Mouse (Mus musculus): ENCODE measurements around the gene C5ar1. TPM values are rescaled to one million over a fixed set of nuclear protein-coding genes. Genes with fewer than 3 reads are reported as not detected.

Gene C5ar1
- total RNA-seq, 2 experiments from 2014 or later: 1.3 to 1.7 TPM

DNA sequence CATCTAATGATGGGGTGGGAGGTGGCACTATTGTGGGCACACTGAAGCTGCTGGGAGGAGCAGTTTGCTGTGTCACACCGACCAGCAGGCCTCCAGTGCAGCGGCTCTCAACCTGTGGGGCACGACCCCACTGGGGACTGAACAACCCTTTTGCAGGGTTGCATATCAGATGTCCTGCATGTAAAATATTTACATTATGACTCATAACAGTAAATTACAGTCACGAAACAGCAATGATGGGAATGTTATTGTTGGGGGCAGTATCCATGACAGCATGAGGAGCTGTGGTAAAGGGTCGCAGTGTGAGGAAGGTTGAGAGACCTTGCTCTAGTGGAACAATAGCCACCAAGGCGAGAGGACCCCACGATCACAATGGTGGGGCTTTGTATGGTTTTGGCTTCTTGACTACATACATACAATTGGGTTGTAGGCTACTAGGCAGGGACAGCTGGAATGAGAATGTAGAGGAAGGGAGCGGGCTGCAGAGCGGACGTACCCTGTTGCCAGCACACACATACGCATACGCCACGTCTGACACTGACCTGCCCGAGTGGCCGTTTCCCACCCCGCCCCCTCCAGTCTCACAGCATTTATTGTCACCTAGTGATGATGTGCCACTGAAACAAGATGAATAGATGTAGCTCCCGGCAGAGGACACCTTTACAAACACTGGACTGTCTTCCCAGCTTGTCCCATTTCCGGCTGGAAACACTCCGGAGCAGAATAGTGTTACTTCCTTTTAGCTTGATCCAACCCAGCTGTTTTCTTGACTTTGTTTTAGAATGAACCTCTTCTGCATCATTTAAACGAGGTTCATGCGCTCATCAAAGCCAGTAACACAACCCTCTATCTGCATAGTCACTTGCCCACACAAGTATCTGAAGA is 50.3 kb downstream of the C5ar1 start:
- no peak for TF ChIP-seq CTCF (IDR thresholded peaks at IDR 0.05)
- intact Hi-C loops (cut with DNase I): no loop called here
- Histone ChIP-seq H3K27ac (no peak overlapping the region), H3K4me3 (no peak overlapping the region)
- DNase-seq (ENCODE audit: extremely low spot score in 1 of 2, low spot score in 2 of 2): no peak

- DNase-seq (ENCODE audit: extremely low spot score in 1 of 2, low spot score in 2 of 2): peak; percentile 45 to 67
- peak overlapping the region; percentile 38 for H3K27ac ChIP-seq
- intact Hi-C loops (cut with DNase I): no loop called here
- TF ChIP-seq CTCF (IDR thresholded peaks at IDR 0.05): no peak
- H3K4me3 ChIP-seq: no peak overlapping the region
Observed at GRCm38 (mm10) chr7:16207496-16207895, 51.8 kb downstream of the C5ar1 start.

DNA sequence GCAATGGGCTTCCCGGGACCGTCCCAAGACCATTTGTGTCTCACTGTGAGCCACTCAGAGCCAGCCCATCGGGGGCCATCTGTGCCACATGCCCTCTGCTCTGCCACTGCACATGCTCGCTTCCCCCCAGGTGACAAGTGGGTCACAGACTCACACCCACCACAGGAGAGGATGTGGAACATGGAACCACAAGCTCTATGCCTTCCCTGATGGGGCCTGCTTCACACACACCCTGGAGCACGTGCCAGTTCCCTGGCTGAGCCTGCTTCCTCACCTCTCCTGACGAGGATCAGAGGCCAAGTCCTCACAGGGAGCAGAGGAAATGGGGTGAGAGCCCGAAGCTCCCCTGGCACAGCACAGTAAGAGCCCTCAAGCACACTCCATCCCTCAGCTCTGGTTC is 52.3 kb downstream of the C5ar1 start:
- peak overlapping the region; percentile 38 for H3K27ac ChIP-seq
- no peak for DNase-seq (ENCODE audit: extremely low spot score in 1 of 2, low spot score in 2 of 2)
- intact Hi-C loops (cut with DNase I): no loop called here
- no peak overlapping the region for H3K4me3 ChIP-seq
- TF ChIP-seq CTCF (IDR thresholded peaks at IDR 0.05): no peak

DNA sequence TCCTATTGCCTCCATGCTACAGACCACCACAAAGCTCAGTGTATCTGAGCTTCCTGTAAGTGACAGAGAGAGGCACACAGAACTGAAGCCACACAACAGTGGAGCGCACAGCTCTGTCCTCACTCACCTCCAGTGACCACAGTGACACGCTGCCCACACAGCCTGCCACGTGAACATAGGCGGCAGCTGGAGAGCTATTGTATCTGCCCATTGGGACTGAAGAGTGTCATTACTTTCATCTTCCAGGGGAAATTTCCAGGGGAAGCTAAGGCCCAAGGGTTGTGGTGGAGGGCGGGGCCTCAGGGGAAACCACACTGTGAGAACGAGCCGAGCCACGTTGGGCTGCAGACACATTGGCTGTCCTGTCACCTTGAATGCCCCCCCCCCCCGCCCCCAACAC is 54.5 kb downstream of the C5ar1 start:
- intact Hi-C loops (cut with DNase I): no loop called here
- DNase-seq (ENCODE audit: extremely low spot score in 1 of 2, low spot score in 2 of 2): no peak
- no peak overlapping the region for H3K27ac ChIP-seq
- H3K4me3 ChIP-seq: no peak overlapping the region
- no peak for TF ChIP-seq CTCF (IDR thresholded peaks at IDR 0.05)

DNA sequence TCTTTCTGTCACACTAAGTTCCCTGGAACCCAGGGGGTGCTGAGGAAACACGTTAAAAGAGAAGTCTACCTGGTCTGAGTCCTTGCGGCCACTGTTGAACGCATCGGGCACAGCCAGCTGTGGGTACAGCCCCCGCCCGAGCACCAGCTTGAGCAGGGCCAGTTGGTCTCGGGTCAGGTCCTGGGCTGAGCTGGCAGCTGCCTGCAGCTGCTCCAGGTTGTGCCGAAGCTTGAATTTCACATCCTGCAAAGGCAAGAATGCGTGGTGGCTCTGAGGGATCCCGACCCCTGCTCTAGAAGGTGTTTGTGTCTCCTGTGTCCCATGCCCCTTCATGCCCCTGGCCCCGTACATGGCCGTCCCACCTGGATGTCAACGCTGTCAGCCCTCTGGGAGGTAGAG is 55.8 kb downstream of the C5ar1 start:
- Histone ChIP-seq H3K27ac (no peak overlapping the region), H3K4me3 (no peak overlapping the region)
- intact Hi-C loops (cut with DNase I): no loop called here
- no peak for TF ChIP-seq CTCF (IDR thresholded peaks at IDR 0.05)
- DNase-seq (ENCODE audit: extremely low spot score in 1 of 2, low spot score in 2 of 2): no peak

DNA sequence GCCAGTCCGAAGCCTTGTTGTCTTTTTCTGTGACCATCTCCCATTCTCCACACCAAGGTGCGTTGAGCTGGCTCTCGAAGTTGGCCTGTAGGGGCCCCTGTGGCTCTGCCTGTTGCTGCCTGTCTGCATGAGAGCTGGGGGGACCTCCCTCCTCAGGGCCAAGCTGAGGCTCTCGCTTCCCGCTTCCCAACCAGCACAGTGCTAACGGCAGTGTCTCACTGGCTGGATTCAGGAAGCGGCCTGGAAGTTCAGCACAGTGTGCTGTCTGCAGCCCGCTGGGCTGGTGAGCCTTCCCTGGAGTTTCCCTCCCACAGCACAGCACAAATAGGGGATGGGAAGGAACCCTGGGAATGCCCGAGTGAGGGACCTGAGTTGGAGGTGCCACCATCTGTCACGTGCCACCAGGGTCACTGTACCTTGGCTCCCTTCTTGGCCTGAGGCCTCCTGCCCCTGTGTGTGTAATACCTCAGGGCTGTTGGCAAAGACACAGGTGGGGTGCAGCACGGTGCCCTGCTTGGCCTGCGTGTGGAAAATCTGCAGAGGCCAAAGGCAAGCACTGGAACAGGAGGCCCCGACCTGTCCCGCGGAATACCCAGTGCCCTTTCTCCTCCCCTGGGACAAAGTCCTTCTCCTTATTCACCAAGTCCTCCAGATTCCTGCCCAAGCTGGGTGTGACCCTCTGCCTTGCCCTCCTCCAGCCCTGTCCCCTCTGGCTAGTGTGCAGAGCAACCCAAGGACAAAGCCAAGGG is 56.4 kb downstream of the C5ar1 start:
- no peak for DNase-seq (ENCODE audit: extremely low spot score in 1 of 2, low spot score in 2 of 2)
- Histone ChIP-seq H3K4me3 (no peak overlapping the region), H3K27ac (no peak overlapping the region)
- intact Hi-C loops (cut with DNase I): no loop called here
- no peak for TF ChIP-seq CTCF (IDR thresholded peaks at IDR 0.05)

DNA sequence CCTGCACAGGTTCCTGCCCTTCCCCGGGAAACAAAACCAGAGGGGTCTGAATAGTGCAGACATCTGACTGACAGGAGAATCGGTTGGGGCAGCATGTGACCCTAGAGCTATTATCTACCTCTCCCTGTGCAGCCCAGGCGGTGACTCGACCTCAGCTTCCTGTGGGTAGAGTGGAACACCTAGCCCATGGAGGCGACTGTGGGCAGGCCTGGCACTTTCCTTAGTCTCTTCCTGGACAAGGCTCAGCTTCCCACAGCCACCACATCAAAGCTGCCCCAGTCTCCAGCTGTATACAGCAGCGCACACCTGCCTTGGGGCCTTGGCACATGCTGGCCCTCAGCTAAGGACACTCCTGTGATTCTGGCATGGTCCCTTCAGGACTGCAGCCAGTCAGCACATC is 58.2 kb downstream of the C5ar1 start:
- Histone ChIP-seq H3K27ac (no peak overlapping the region), H3K4me3 (no peak overlapping the region)
- TF ChIP-seq CTCF (IDR thresholded peaks at IDR 0.05): no peak
- DNase-seq (ENCODE audit: extremely low spot score in 1 of 2, low spot score in 2 of 2): no peak
- intact Hi-C loops (cut with DNase I): no loop called here

DNA sequence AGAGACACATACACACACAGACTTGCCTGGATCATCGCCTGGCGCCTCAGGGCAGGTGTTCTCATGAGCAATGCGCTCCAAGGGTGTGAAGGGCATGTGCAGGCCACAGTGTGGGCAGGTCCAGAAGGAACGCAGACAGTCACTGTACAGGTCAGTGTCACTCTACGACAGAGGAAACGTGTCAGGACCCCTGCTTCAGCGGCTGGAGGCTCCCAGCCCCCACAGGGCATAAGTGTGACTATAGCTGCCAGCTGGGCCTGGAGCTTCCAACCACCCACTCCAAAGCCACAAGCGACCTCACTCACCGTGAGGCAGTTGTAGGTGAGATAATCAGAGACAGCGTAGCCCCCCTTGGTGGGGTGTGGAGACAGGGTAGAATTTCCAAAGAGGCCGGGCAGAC is 60.8 kb downstream of the C5ar1 start:
- intact Hi-C loops (cut with DNase I): loop anchor here (10.0 kb wide), 1 partner anchor 176 kb away; no protein-coding TSS in a partner anchor
- DNase-seq (ENCODE audit: extremely low spot score in 1 of 2, low spot score in 2 of 2): no peak
- H3K27ac ChIP-seq: no peak overlapping the region
- no peak for TF ChIP-seq CTCF (IDR thresholded peaks at IDR 0.05)
- H3K4me3 ChIP-seq: no peak overlapping the region

DNA sequence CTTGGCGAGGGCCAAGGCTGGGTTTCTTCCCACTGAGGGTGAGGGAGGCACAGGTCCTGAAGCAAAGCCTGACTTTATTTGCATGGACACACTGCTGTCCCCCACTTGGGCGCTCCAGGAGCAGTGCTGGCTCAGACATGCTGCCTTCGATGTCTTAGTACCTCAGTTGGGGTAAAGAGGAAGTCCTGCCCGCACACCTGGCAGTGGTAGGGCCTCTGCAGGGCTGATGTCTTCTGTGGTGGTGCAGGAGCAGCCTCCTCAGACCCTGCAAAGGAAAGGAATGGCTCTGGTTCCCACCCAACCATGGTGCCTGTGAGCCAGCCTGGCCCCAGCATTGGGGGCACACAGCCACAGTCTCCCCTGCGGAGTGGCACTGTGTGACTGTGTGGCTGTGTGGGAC is 62.2 kb downstream of the C5ar1 start:
- TF ChIP-seq CTCF (IDR thresholded peaks at IDR 0.05): no peak
- intact Hi-C loops (cut with DNase I): loop anchor here (10.0 kb wide), 1 partner anchor 178 kb away; no protein-coding TSS in a partner anchor
- DNase-seq (ENCODE audit: extremely low spot score in 1 of 2, low spot score in 2 of 2): no peak
- no peak overlapping the region for H3K4me3 ChIP-seq
- H3K27ac ChIP-seq: no peak overlapping the region

Other genes starting within 250 kb of the C5ar1 start
- gene Bicra, start 211.6 kb downstream of the C5ar1 start, total RNA-seq (2021): 10 to 100 TPM; 14.5 to 15.4 TPM
- gene Zfp541, start 197.7 kb downstream of the C5ar1 start, total RNA-seq (2021): under 1 TPM; 0.77 to 0.97 TPM
- 100 to 1,000 TPM; 269 to 280 TPM for gene Napa, start 161.1 kb downstream of the C5ar1 start, total RNA-seq (2021)
- 10 to 100 TPM; 42.9 to 46.3 TPM for gene Kptn, start 139.6 kb downstream of the C5ar1 start, total RNA-seq (2021)
- 100 to 1,000 TPM; 226 TPM for gene Slc8a2, start 129.7 kb downstream of the C5ar1 start, total RNA-seq (2021)
- gene Meis3, start 84.5 kb downstream of the C5ar1 start, total RNA-seq (2021): 10 to 100 TPM; 39.8 to 42.6 TPM
- 10 to 100 TPM; 12.7 to 12.8 TPM for gene Dhx34, start 37.5 kb downstream of the C5ar1 start, total RNA-seq (2021)
- gene C5ar2, start 15.4 kb downstream of the C5ar1 start, total RNA-seq (2021): under 1 TPM; 0.42 to 0.54 TPM
- 10 to 100 TPM; 36.7 to 41.3 TPM for gene Inafm1, start 14.1 kb upstream of the C5ar1 start, total RNA-seq (2021)
- 10 to 100 TPM; 94.3 to 95.1 TPM for gene Ccdc9, start 27.3 kb upstream of the C5ar1 start, total RNA-seq (2021)
- gene Bbc3, start 48.9 kb upstream of the C5ar1 start, total RNA-seq (2021): 1 to 10 TPM; 9.1 to 9.7 TPM
- 100 to 1,000 TPM; 100 to 105 TPM for gene Sae1, start 128.3 kb upstream of the C5ar1 start, total RNA-seq (2021)
- 10 to 100 TPM; 58.3 to 58.7 TPM for gene Zc3h4, start 141.4 kb upstream of the C5ar1 start, total RNA-seq (2021)
- 10 to 100 TPM; 68.0 to 69.0 TPM for gene Tmem160, start 193.2 kb upstream of the C5ar1 start, total RNA-seq (2021)
- gene Npas1, start 218.2 kb upstream of the C5ar1 start, total RNA-seq (2021): 10 to 100 TPM; 10.2 to 11.5 TPM

Measured in left cerebral cortex, adult 2 months (tissue).